Mouse (Mus musculus): Measurements from ENCODE around the gene Dstyk. TPM values are rescaled to one million over a fixed set of nuclear protein-coding genes. Genes with fewer than 3 reads are reported as not detected.

Dstyk gene
- polyA plus RNA-seq, 1 experiment from 2014 or later = 12.2 TPM

DNA sequence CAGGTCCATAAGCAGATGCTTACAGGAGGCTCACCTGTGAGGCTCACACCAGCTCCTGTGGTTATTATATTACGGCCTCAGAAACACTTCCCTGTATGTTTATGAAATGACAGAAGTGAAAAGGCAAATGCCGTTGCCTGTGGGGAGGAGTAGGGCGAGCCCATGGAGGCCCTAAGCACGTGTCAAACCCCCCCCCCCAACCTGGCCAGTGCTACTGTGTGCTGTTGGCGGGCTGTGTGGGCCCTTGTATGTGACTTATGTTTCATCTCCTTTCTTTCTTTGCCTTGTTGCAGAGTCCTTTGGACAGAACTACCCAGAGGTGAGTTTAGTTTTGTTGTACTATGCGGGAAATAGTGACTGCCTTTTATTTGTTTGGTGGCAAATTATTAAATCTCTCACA lies 66.4 kb downstream of the Dstyk start:
- Histone ChIP-seq H3K4me1 (ENCODE audit: control insufficient read depth in 2 of 2, insufficient read depth in 2 of 2, low read length in 2 of 2) (peaks cover 0 to 4% of the 10 kb centered on the region in 2 experiments; a peak in 1 of 4 replicates), H3K9ac (ENCODE audit: low read length) (no peak overlapping the region), H3K4me3 (ENCODE audit: control insufficient read depth in 1 of 2, insufficient read depth in 1 of 2, low read depth in 1 of 2, low read length in 2 of 2) (no peak overlapping the region), H3K36me3 (ENCODE audit: control insufficient read depth, insufficient read depth, low read length) (peaks cover 40% of the 10 kb centered on the region), H3K27me3 (ENCODE audit: control insufficient read depth, insufficient read depth, low read length) (no peaks in the 10 kb centered on the region), H3K9me3 (ENCODE audit: control insufficient read depth, low read length) (no peaks in the 10 kb centered on the region), H3K4me2 (ENCODE audit: low read length) (no peak overlapping the region), H3K27ac (replicated peaks in 1 of 2; ENCODE audit: control insufficient read depth in 1 of 2, insufficient read depth in 1 of 2, low read depth in 2 of 2, low read length in 2 of 2) (no peak overlapping the region)
- ATAC-seq (ENCODE audit: insufficient number of reproducible peaks, insufficient read depth, low FRiP score, low read depth) = no peak
- 88% methylated on average over 6 of the region's 6 CpGs for WGBS

DNA sequence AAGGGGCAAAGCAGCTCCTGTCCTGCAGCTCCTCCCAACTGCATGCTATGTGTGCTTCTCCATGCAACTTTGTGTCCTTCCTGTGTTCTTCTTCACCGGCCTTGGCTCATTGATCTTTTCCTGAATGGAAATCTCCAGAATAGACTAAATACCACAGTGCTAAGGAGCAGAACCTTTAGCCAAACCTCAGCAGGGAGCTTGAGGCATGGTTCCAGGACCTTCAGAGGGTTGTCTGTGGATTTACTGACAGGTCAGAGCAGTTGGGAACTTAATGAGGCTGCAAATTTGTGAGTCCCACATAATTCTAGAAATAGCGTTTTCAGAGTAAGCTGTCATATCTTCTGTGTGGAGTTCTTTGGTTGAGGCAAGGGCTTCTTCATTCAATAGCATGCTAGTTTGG lies 83.2 kb downstream of the Dstyk start:
- no peak overlapping the region for H3K4me3 ChIP-seq (ENCODE audit: control insufficient read depth in 1 of 2, insufficient read depth in 1 of 2, low read depth in 1 of 2, low read length in 2 of 2)
- H3K9ac ChIP-seq (ENCODE audit: low read length) = no peak overlapping the region
- no peaks in the 10 kb centered on the region for H3K9me3 ChIP-seq (ENCODE audit: control insufficient read depth, low read length)
- H3K4me2 ChIP-seq (ENCODE audit: low read length) = no peak overlapping the region
- H3K27ac ChIP-seq (replicated peaks in 1 of 2; ENCODE audit: control insufficient read depth in 1 of 2, insufficient read depth in 1 of 2, low read depth in 2 of 2, low read length in 2 of 2) = no peak overlapping the region
- no peak for ATAC-seq (ENCODE audit: insufficient number of reproducible peaks, insufficient read depth, low FRiP score, low read depth)
- H3K4me1 ChIP-seq (ENCODE audit: control insufficient read depth in 2 of 2, insufficient read depth in 2 of 2, low read length in 2 of 2) = no peaks in the 10 kb centered on the region
- H3K27me3 ChIP-seq (ENCODE audit: control insufficient read depth, insufficient read depth, low read length) = no peaks in the 10 kb centered on the region
- H3K36me3 ChIP-seq (ENCODE audit: control insufficient read depth, insufficient read depth, low read length) = peaks cover 98% of the 10 kb centered on the region
- WGBS = 86% methylated on average over 2 of the region's 2 CpGs

DNA sequence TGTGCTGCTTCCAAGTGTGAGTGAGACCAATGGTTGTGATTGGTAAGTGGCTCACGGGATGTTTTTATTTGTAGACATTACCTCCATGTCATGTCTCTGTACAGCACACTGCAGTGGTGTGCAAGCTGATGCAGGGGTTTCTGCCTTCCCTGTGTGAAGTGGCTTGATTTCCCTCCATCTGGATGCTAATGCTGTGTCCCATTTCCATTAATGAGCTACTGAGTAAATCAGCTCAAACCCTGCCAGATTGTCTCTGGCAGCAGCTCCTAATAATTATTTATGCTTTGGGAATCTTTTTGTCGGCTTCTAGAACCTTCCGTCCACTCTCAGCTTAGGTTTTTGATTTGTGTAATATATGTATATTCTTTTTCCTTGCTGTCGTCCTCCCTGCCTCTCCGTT lies 87.8 kb downstream of the Dstyk start:
- Histone ChIP-seq H3K4me2 (ENCODE audit: low read length) (no peak overlapping the region), H3K27me3 (ENCODE audit: control insufficient read depth, insufficient read depth, low read length) (no peaks in the 10 kb centered on the region), H3K36me3 (ENCODE audit: control insufficient read depth, insufficient read depth, low read length) (peaks cover 81% of the 10 kb centered on the region)

DNA sequence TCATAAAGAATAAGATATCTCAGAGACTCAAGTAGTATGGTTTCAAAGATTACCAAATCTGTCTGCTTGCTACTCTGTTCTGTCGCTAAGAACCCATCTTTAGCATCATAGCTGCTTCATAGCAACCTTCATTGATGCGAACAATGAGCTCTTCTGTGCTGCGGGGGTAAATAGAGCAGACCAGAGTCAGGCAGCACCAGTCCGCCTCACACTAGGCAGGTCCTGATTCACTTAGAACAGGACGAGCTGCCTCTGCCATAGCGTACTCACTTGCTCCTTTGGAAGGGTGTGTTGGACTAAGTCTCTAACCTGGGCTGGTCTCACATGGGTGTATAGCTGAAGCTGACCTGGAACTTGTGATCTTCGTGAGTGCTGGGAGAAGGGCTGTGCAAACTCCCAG lies 88.7 kb downstream of the Dstyk start, which contains the start of gene Tmem81:
Tmem81 (plus strand) TSS at position 173 of the 400 bp plus-strand sequence.
- Histone ChIP-seq H3K9me3 (ENCODE audit: control insufficient read depth, low read length) (no peaks in the 10 kb centered on the region), H3K4me1 (ENCODE audit: control insufficient read depth in 2 of 2, insufficient read depth in 2 of 2, low read length in 2 of 2) (no peaks in the 10 kb centered on the region), H3K36me3 (ENCODE audit: control insufficient read depth, insufficient read depth, low read length) (peaks cover 72% of the 10 kb centered on the region), H3K9ac (ENCODE audit: low read length) (no peak within 1 kb of the TSS), H3K27me3 (ENCODE audit: control insufficient read depth, insufficient read depth, low read length) (no peaks in the 10 kb centered on the region), H3K27ac (replicated peaks in 1 of 2; ENCODE audit: control insufficient read depth in 1 of 2, insufficient read depth in 1 of 2, low read depth in 2 of 2, low read length in 2 of 2) (no peak within 1 kb of the TSS), H3K4me3 (ENCODE audit: control insufficient read depth in 1 of 2, insufficient read depth in 1 of 2, low read depth in 1 of 2, low read length in 2 of 2) (no peak within 1 kb of the TSS), H3K4me2 (ENCODE audit: low read length) (no peak within 1 kb of the TSS)
- 89% methylated on average over 7 of the region's 7 CpGs for WGBS
- no peak for ATAC-seq (ENCODE audit: insufficient number of reproducible peaks, insufficient read depth, low FRiP score, low read depth)

More for the DNA sequence above, 87.8 kb downstream of the Dstyk start:
- 90% methylated on average over 5 of the region's 5 CpGs for WGBS
- H3K9ac ChIP-seq (ENCODE audit: low read length) = no peak overlapping the region
- ATAC-seq (ENCODE audit: insufficient number of reproducible peaks, insufficient read depth, low FRiP score, low read depth) = no peak
- no peaks in the 10 kb centered on the region for H3K9me3 ChIP-seq (ENCODE audit: control insufficient read depth, low read length)
- H3K4me1 ChIP-seq (ENCODE audit: control insufficient read depth in 2 of 2, insufficient read depth in 2 of 2, low read length in 2 of 2) = no peaks in the 10 kb centered on the region
- H3K27ac ChIP-seq (replicated peaks in 1 of 2; ENCODE audit: control insufficient read depth in 1 of 2, insufficient read depth in 1 of 2, low read depth in 2 of 2, low read length in 2 of 2) = no peak overlapping the region
- no peak overlapping the region for H3K4me3 ChIP-seq (ENCODE audit: control insufficient read depth in 1 of 2, insufficient read depth in 1 of 2, low read depth in 1 of 2, low read length in 2 of 2)

DNA sequence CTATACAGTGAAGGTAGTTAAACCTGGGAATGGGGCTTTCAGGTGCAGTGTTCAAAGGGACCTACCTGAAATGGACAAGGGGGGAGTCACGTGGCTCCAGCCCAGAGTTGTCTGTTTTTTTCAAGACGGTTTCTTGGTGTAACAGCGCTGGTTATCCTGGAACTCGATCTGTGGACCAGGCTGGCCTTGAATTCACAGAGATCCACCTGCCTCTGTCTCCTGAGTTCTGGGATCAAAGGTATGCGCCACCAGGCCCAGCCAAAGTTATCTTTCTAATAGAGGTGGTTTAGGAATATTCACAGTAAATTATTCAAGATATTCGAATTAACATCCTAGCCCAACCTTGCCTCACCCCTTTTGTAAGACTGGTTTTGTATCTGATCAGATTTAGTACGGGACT lies 89.3 kb downstream of the Dstyk start:
- H3K36me3 ChIP-seq (ENCODE audit: control insufficient read depth, insufficient read depth, low read length) = peaks cover 66% of the 10 kb centered on the region
- no peaks in the 10 kb centered on the region for H3K4me1 ChIP-seq (ENCODE audit: control insufficient read depth in 2 of 2, insufficient read depth in 2 of 2, low read length in 2 of 2)
- H3K9me3 ChIP-seq (ENCODE audit: control insufficient read depth, low read length) = no peaks in the 10 kb centered on the region
- H3K27me3 ChIP-seq (ENCODE audit: control insufficient read depth, insufficient read depth, low read length) = no peaks in the 10 kb centered on the region
- H3K27ac ChIP-seq (replicated peaks in 1 of 2; ENCODE audit: control insufficient read depth in 1 of 2, insufficient read depth in 1 of 2, low read depth in 2 of 2, low read length in 2 of 2) = no peak overlapping the region
- H3K4me2 ChIP-seq (ENCODE audit: low read length) = no peak overlapping the region
- ATAC-seq (ENCODE audit: insufficient number of reproducible peaks, insufficient read depth, low FRiP score, low read depth) = no peak
- WGBS = 92% methylated on average over 7 of the region's 7 CpGs
- H3K9ac ChIP-seq (ENCODE audit: low read length) = no peak overlapping the region
- no peak overlapping the region for H3K4me3 ChIP-seq (ENCODE audit: control insufficient read depth in 1 of 2, insufficient read depth in 1 of 2, low read depth in 1 of 2, low read length in 2 of 2)

DNA sequence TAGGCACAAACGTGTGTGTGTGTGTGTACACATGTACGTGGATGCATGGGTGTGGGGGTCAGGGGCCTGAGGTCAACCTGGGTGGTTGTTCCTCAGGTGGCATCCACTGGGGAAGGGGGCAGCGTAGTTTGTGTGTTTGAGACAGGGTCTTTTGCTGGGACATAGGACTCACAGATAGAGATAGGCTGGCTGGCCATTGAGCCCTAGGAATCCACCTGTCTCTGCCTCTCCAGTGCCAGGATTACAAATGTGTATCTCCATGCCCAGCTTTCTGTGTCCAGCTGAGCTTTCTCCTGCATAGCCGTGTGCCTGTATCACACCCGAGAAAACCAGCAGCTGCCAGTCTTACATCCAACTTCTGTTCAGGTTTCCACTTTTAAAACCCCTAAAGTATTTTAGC lies 92.4 kb downstream of the Dstyk start:
- no peak overlapping the region for H3K27ac ChIP-seq (replicated peaks in 1 of 2; ENCODE audit: control insufficient read depth in 1 of 2, insufficient read depth in 1 of 2, low read depth in 2 of 2, low read length in 2 of 2)
- peaks cover 35% of the 10 kb centered on the region for H3K36me3 ChIP-seq (ENCODE audit: control insufficient read depth, insufficient read depth, low read length)
- WGBS = 88% methylated on average over 5 of the region's 5 CpGs
- no peak for ATAC-seq (ENCODE audit: insufficient number of reproducible peaks, insufficient read depth, low FRiP score, low read depth)
- no peak overlapping the region for H3K9ac ChIP-seq (ENCODE audit: low read length)
- no peaks in the 10 kb centered on the region for H3K9me3 ChIP-seq (ENCODE audit: control insufficient read depth, low read length)
- H3K4me3 ChIP-seq (ENCODE audit: control insufficient read depth in 1 of 2, insufficient read depth in 1 of 2, low read depth in 1 of 2, low read length in 2 of 2) = no peak overlapping the region
- H3K27me3 ChIP-seq (ENCODE audit: control insufficient read depth, insufficient read depth, low read length) = 0 out of 2 replicates have a peak, but pooled peaks cover 9% of the 10 kb centered on the region
- H3K4me1 ChIP-seq (ENCODE audit: control insufficient read depth in 2 of 2, insufficient read depth in 2 of 2, low read length in 2 of 2) = no peaks in the 10 kb centered on the region
- no peak overlapping the region for H3K4me2 ChIP-seq (ENCODE audit: low read length)

DNA sequence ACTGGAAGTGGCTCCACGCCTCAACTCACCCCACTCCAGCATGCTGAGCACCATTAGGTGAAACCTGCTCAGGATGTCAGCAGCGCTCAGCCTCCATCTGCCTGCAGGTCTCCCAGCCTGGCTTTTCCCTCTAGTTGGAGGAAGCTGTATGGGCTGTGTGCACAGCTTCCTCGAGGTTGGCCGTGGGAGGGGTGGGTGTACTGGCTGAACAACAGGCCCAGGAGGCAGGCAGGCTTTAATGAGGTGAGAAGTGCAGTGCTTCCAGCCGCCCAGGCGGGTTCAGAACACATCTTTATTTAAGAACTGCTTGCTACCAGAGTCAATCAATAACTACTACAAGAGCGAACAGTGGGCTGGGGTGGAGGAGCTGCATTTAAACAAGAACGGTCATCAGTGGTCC lies 94.2 kb downstream of the Dstyk start:
- Histone ChIP-seq H3K27me3 (ENCODE audit: control insufficient read depth, insufficient read depth, low read length) (0 out of 2 replicates have a peak, but pooled peaks cover 9% of the 10 kb centered on the region), H3K36me3 (ENCODE audit: control insufficient read depth, insufficient read depth, low read length) (peaks cover 18% of the 10 kb centered on the region), H3K27ac (replicated peaks in 1 of 2; ENCODE audit: control insufficient read depth in 1 of 2, insufficient read depth in 1 of 2, low read depth in 2 of 2, low read length in 2 of 2) (no peak overlapping the region), H3K4me1 (ENCODE audit: control insufficient read depth in 2 of 2, insufficient read depth in 2 of 2, low read length in 2 of 2) (no peaks in the 10 kb centered on the region), H3K9me3 (ENCODE audit: control insufficient read depth, low read length) (no peaks in the 10 kb centered on the region), H3K4me2 (ENCODE audit: low read length) (no peak overlapping the region), H3K9ac (ENCODE audit: low read length) (no peak overlapping the region), H3K4me3 (ENCODE audit: control insufficient read depth in 1 of 2, insufficient read depth in 1 of 2, low read depth in 1 of 2, low read length in 2 of 2) (no peak overlapping the region)
- 49% methylated on average over 8 of the region's 8 CpGs for WGBS
- no peak for ATAC-seq (ENCODE audit: insufficient number of reproducible peaks, insufficient read depth, low FRiP score, low read depth)

DNA sequence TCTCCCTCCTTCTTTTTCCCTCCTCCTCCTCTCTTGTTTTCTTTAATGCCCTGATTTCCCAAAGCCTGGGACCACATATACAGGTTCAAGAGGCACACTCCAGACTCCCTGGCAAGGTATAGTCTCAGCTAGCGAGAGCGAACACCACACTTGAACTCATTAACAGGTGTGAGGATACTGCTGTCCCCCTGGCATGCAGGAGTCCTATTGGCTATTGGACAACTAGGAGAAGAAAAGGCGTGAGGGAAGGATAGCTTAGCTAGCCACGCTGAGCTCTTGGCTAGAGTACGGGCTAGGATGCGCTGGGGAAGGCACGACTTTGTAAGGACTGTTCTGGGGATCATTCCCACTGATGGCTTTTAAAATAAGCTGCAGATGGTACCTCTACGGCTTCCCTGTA lies 94.8 kb downstream of the Dstyk start:
- Histone ChIP-seq H3K27me3 (ENCODE audit: control insufficient read depth, insufficient read depth, low read length) (0 out of 2 replicates have a peak, but pooled peaks cover 9% of the 10 kb centered on the region), H3K4me2 (ENCODE audit: low read length) (no peak overlapping the region), H3K36me3 (ENCODE audit: control insufficient read depth, insufficient read depth, low read length) (peaks cover 12% of the 10 kb centered on the region), H3K4me3 (ENCODE audit: control insufficient read depth in 1 of 2, insufficient read depth in 1 of 2, low read depth in 1 of 2, low read length in 2 of 2) (no peak overlapping the region), H3K9me3 (ENCODE audit: control insufficient read depth, low read length) (no peaks in the 10 kb centered on the region), H3K27ac (replicated peaks in 1 of 2; ENCODE audit: control insufficient read depth in 1 of 2, insufficient read depth in 1 of 2, low read depth in 2 of 2, low read length in 2 of 2) (no peak overlapping the region), H3K4me1 (ENCODE audit: control insufficient read depth in 2 of 2, insufficient read depth in 2 of 2, low read length in 2 of 2) (no peaks in the 10 kb centered on the region), H3K9ac (ENCODE audit: low read length) (no peak overlapping the region)
- WGBS = 63% methylated on average over 8 of the region's 8 CpGs
- no peak for ATAC-seq (ENCODE audit: insufficient number of reproducible peaks, insufficient read depth, low FRiP score, low read depth)
